Mouse (Mus musculus): ENCODE measurements at regions not wholly inside any gene's neighbourhood (a gene's known extent, or its start where the extent isn't known, plus 50 kb on each side); places are given as distances from the start of the nearest gene placed in this dataset.

- no peak for DNase-seq (ENCODE audit: low spot score)
Measured at GRCm38 (mm10) chr6:93257130-93257841, 314.0 kb upstream of the Adamts9 start.

- no peak for DNase-seq (ENCODE audit: low spot score)
Measured at GRCm38 (mm10) chr6:93253746-93254145, 310.5 kb upstream of the Adamts9 start.

GRCm38 (mm10) chr6:93248973-93249372 is 305.7 kb upstream of the Adamts9 start:
- DNase-seq (ENCODE audit: low spot score): no peak

- DNase-seq (ENCODE audit: low spot score): no peak
Measured at GRCm38 (mm10) chr6:93246498-93247242, 303.4 kb upstream of the Adamts9 start.

- DNase-seq (ENCODE audit: low spot score): no peak
Measured at GRCm38 (mm10) chr6:93235550-93235949, 292.3 kb upstream of the Adamts9 start.

- DNase-seq (ENCODE audit: low spot score): no peak
Measured at GRCm38 (mm10) chr6:93232636-93233035, 289.3 kb upstream of the Adamts9 start.

- DNase-seq (ENCODE audit: low spot score): no peak
Measured at GRCm38 (mm10) chr6:93230450-93230849, 287.2 kb upstream of the Adamts9 start.

GRCm38 (mm10) chr6:93229320-93229719 is 286.0 kb upstream of the Adamts9 start:
- DNase-seq (ENCODE audit: low spot score): no peak

- DNase-seq (ENCODE audit: low spot score): peak; percentile 50
Measured at GRCm38 (mm10) chr6:93223610-93224550, 280.6 kb upstream of the Adamts9 start.

- DNase-seq (ENCODE audit: low spot score): no peak
Measured at GRCm38 (mm10) chr6:93218015-93218593, 274.8 kb upstream of the Adamts9 start.

GRCm38 (mm10) chr6:93200886-93201285 is 257.6 kb upstream of the Adamts9 start:
- DNase-seq (ENCODE audit: low spot score): no peak

- no peak for DNase-seq (ENCODE audit: low spot score)
Measured at GRCm38 (mm10) chr6:93194741-93195140, 251.4 kb upstream of the Adamts9 start.

- no peak for DNase-seq (ENCODE audit: low spot score)
Measured at GRCm38 (mm10) chr6:93192980-93193379, 249.7 kb upstream of the Adamts9 start.

GRCm38 (mm10) chr6:93190986-93191385 is 247.7 kb upstream of the Adamts9 start:
- DNase-seq (ENCODE audit: low spot score): no peak

- no peak for DNase-seq (ENCODE audit: low spot score)
Measured at GRCm38 (mm10) chr6:93168526-93168925, 225.2 kb upstream of the Adamts9 start.

GRCm38 (mm10) chr6:93167281-93167680 is 224.0 kb upstream of the Adamts9 start:
- no peak for DNase-seq (ENCODE audit: low spot score)

- DNase-seq (ENCODE audit: low spot score): no peak
Measured at GRCm38 (mm10) chr6:93165942-93166341, 222.7 kb upstream of the Adamts9 start.

- no peak for DNase-seq (ENCODE audit: low spot score)
Measured at GRCm38 (mm10) chr6:93152431-93153208, 209.3 kb upstream of the Adamts9 start.

- no peak for DNase-seq (ENCODE audit: low spot score)
Measured at GRCm38 (mm10) chr6:93150531-93150930, 207.2 kb upstream of the Adamts9 start.

GRCm38 (mm10) chr6:93149956-93150355 is 206.7 kb upstream of the Adamts9 start:
- DNase-seq (ENCODE audit: low spot score): no peak

- peak; percentile 60 for DNase-seq (ENCODE audit: low spot score)
Measured at GRCm38 (mm10) chr6:93140331-93140731, 197.0 kb upstream of the Adamts9 start.

Measured in retina, embryonic 14.5 days (tissue).